ENCODE assay signal across 17 mouse cellular contexts in the genomic region with DNA sequence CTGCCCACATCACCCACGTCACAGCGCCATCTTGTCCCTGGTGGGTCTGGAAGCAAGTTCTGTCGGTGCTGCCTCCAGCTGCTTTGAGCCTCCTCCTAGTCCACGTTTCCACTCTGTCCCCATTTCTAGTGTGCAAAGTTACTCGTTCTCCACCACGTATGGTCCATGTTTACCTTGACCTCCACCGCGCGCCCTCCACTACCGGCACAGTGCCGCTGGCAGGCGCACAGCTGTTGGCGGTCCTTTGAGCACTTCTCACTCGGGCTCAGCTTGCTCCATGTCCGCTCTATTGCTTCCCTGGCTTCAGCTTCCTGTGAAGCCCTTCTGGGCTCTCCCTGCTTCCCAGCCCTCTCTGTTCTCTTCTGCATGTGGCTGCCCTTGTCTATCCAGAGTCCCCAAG. TPM values are rescaled to one million over a fixed set of nuclear protein-coding genes. Genes with fewer than 3 reads are reported as not detected.
"Had no signal": no experiment of that assay in that cellular context is flagged by ENCODE, and none has a peak within 500 bp of the region (broad histone marks: within the 10 kb centered on the region; RNA-seq: fewer than 3 reads in every experiment).

No protein-coding gene starts in this region.

- H3K9me3 ChIP-seq: kidney, embryonic 15.5 days; limb, embryonic 15.5 days; liver, embryonic 13.5 days; neural tube, embryonic 15.5 days had no signal

- H3K9ac ChIP-seq: kidney, embryonic 15.5 days; limb, embryonic 15.5 days; liver, embryonic 13.5 days; neural tube, embryonic 15.5 days had no signal

- DNase-seq: kidney, adult 2 months; kidney, postnatal 14 days; left cerebral cortex, postnatal 4 days; liver, embryonic 13.5 days; lung, adult 18-20 months; midbrain, embryonic 14.5 days; right cerebral cortex, adult 18-20 months; right cerebral cortex, postnatal 25 days had no signal

- H3K36me3 ChIP-seq: kidney, embryonic 15.5 days; limb, embryonic 15.5 days; liver, embryonic 13.5 days; neural tube, embryonic 15.5 days had no signal

- H3K4me3 ChIP-seq: kidney, embryonic 15.5 days; limb, embryonic 15.5 days; liver, embryonic 13.5 days; myocyte; neural tube, embryonic 15.5 days had no signal

- H3K27ac ChIP-seq: kidney, embryonic 15.5 days; limb, embryonic 15.5 days; liver, embryonic 13.5 days; neural tube, embryonic 15.5 days had no signal

- H3K4me2 ChIP-seq: liver, embryonic 13.5 days had no signal

RNA-seq across cellular contexts. Expression of gene Sp6, which starts 31.7 kb away (rescaled TPM):
- polyA plus RNA-seq: midbrain, embryonic 14.5 days had no signal

RNA-seq across cellular contexts. Expression of gene Prr15l, which starts 53.6 kb away (rescaled TPM):
- total RNA-seq: layer of hippocampus, adult 8-10 months; layer of hippocampus, postnatal 14 days; left cerebral cortex, adult 18-20 months; left cerebral cortex, postnatal 10 days; left cerebral cortex, postnatal 4 days; megakaryocyte-erythroid progenitor cell, adult 5-6 weeks had no signal
